Mouse (Mus musculus) lung, postnatal 0 days (tissue): ENCODE measurements at regions not wholly inside any gene's neighbourhood (a gene's known extent, or its start where the extent isn't known, plus 50 kb on each side); places are given as distances from the start of the nearest gene placed in this dataset.

Source experiments
- CTCF ChIP-seq: IDR thresholded peaks from 2 replicates; pipeline ENCODE4 v1.5.1; 2016; ENCODE audit warnings: antibody characterized with exemption, mild to moderate bottlenecking
- EP300 ChIP-seq: IDR thresholded peaks from 2 replicates; pipeline ENCODE4 v1.6.1; 2016; ENCODE audit warnings: antibody characterized with exemption, mild to moderate bottlenecking, control low read depth

DNA sequence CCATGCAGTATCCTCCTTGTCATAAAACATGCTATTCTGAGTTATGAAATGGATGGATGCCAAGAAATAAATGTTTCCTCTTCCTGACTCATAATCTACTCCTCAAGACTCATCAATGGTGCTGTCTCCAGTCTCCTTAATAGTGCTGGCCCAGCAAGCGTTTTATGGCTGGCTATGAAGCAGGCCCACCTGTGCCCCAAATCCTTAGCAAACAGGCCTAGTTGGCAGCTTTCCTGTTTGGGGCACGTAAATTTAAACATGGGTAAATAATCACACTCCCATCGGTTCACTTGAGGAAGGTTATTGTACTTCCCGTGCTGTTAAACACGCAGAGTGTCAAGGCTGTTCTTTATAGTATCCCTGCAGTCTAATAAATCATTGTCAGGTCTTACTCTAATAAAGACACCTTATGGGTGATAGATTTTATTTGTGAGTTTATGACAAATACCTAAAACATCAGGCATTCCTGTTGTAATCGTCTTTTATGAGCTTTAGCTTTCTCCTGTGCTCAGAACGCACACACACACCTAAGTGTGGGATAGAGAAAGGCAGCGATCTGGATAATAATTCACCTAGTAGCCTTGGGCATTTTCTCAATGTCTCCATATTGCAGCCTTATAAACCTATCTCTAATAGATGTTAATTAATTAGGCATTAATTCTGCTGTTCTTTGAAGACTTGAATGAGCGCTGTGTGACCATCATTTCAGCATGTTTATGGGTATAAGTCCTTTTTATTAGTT, 435.6 kb upstream of the Klf6 start:
- TF ChIP-seq CTCF (no peak), EP300 (no peak)
